Mouse (Mus musculus) olfactory bulb, adult 2 months (tissue): Measurements from ENCODE around the gene Iqcf1.
"Not testable (repeated sequence)": the region's sequence is repeated elsewhere in the genome, so short reads cannot be mapped to it uniquely, and the experiment has no call there.

Experiments used
- CTCF ChIP-seq: fragments of 200-500 bp; IDR thresholded peaks from 2 replicates; pipeline ENCODE4 v1.5.1; 2012; ENCODE audit warnings: low read depth, mild to moderate bottlenecking, low read length, moderate library complexity; ENCODE audit not compliant: insufficient read depth
- POLR2A ChIP-seq: fragments of 200-500 bp; IDR thresholded peaks from 2 replicates; pipeline ENCODE4 v1.6.1; 2012; ENCODE audit warnings: mild to moderate bottlenecking, low read depth, low read length, moderate library complexity; ENCODE audit not compliant: insufficient read depth

- not testable (repeated sequence) for TF ChIP-seq POLR2A, CTCF
Measured at GRCm38 (mm10) chr9:106487602-106488001, 12.2 kb upstream of the Iqcf1 start.
